Mouse (Mus musculus): ENCODE measurements around the gene Galnt4.

DNA sequence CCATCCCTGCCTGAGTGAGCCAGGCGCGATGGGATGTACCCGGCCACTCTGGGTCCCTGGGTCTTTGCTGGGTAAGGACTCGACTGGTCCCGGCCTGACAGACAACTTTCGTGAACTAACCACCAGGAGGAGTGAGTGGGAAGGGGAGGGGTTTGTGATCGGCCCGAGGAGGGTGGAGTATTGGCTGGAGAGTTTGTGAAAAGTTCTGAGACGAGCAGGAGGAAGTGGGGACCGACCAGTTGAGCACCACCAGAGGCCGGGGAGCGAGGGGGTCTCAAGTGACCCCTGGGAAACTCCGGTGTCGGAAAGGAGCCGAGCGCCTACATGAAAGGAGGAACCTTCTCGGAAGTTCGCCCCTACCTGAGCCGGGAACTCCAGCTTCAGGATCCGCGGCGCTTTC lies at the start of gene Galnt4:
- TF ChIP-seq GATA1 (IDR thresholded peaks at IDR 0.05; ENCODE audit: borderline replicate concordance, low read length): no peak
- no peak for TF ChIP-seq FLI1 (IDR thresholded peaks at IDR 0.05; ENCODE audit: low read length)

All from megakaryocyte, embryonic 14.5 days (primary cell).